Mouse (Mus musculus): ENCODE results near the gene Iffo2. TPM values are rescaled to one million over a fixed set of nuclear protein-coding genes. Genes with fewer than 3 reads are reported as not detected.

Gene Iffo2
- total and polyA plus RNA-seq, 3 experiments, result 1.3 to 2.7 TPM; not detected in 1

GRCm38 (mm10) chr4:139570756-139571155, 40.4 kb downstream of the Iffo2 start:
- H3K27ac ChIP-seq (ENCODE audit: control insufficient read depth, low read depth, low read length), result no peak overlapping the region
- TF ChIP-seq USF2 (IDR thresholded peaks at IDR 0.05; ENCODE audit: borderline replicate concordance in 1 of 2, insufficient read depth in 1 of 2, low read depth in 1 of 2, low read length in 2 of 2) (no peak), ZMIZ1 (IDR thresholded peaks at IDR 0.05; ENCODE audit: low read depth, low read length) (no peak), RCOR1 (IDR thresholded peaks at IDR 0.05; ENCODE audit: low read depth, low read length) (no peak), ELF1 (IDR thresholded peaks at IDR 0.05; ENCODE audit: low read depth, low read length) (no peak), MEF2A (IDR thresholded peaks at IDR 0.05; ENCODE audit: extremely low read depth, insufficient replicate concordance, low read depth, low read length, poor library complexity, severe bottlenecking) (no peak), MYB (IDR thresholded peaks at IDR 0.05; ENCODE audit: low read depth, low read length) (no peak), SIN3A (IDR thresholded peaks at IDR 0.05; ENCODE audit: low read length) (no peak), ZC3H11A (IDR thresholded peaks at IDR 0.05; ENCODE audit: low read depth, low read length) (no peak), SMC3 (IDR thresholded peaks at IDR 0.05; ENCODE audit: low read depth, low read length) (no peak), MAZ (IDR thresholded peaks at IDR 0.05; ENCODE audit: low read depth, low read length) (no peak), ETS1 (IDR thresholded peaks at IDR 0.05; ENCODE audit: low read depth, low read length) (no peak), HCFC1 (IDR thresholded peaks at IDR 0.05; ENCODE audit: low read depth, low read length) (no peak)
- H3K79me2 ChIP-seq (ENCODE audit: control insufficient read depth, insufficient read depth, low read length, poor library complexity), result no peaks in the 10 kb centered on the region
- peaks cover 0 to 4% of the 10 kb centered on the region in 2 experiments; a peak in 3 of 4 replicates for H3K4me1 ChIP-seq (ENCODE audit: control insufficient read depth in 1 of 2, insufficient read depth in 2 of 2, low read length in 2 of 2)
- H3K4me3 ChIP-seq (ENCODE audit: control insufficient read depth in 1 of 2, insufficient read depth in 1 of 2, low read depth in 2 of 2, low read length in 2 of 2), result no peak overlapping the region
- no peak for DNase-seq (ENCODE audit: low read depth, low spot score)
- no peaks in the 10 kb centered on the region for H3K36me3 ChIP-seq (ENCODE audit: control insufficient read depth in 1 of 2, insufficient read depth in 2 of 2, low read length in 2 of 2)
- H3K27me3 ChIP-seq (ENCODE audit: control insufficient read depth in 1 of 2, insufficient read depth in 2 of 2, low read length in 2 of 2), result peaks cover 0 to 8% of the 10 kb centered on the region in 2 experiments; a peak in 2 of 4 replicates
- H3K9me3 ChIP-seq (replicated peaks; ENCODE audit: insufficient read depth, low read length), result no peaks in the 10 kb centered on the region
- H3K9ac ChIP-seq (ENCODE audit: control insufficient read depth, low read depth, low read length, poor library complexity, severe bottlenecking), result no peak overlapping the region

GRCm38 (mm10) chr4:139572928-139573512, 42.7 kb downstream of the Iffo2 start:
- DNase-seq (ENCODE audit: low read depth, low spot score), result no peak
- TF ChIP-seq MAX (IDR thresholded peaks at IDR 0.05; ENCODE audit: low read length) (no peak), NELFE (IDR thresholded peaks at IDR 0.05; ENCODE audit: low read depth, low read length) (no peak), MYC (IDR thresholded peaks at IDR 0.05; ENCODE audit: low read depth, low read length) (no peak), USF1 (IDR thresholded peaks at IDR 0.05; ENCODE audit: low read depth, low read length) (no peak), EP300 (IDR thresholded peaks at IDR 0.05; ENCODE audit: low read depth in 1 of 2, low read length in 2 of 2) (no peak), MEF2A (IDR thresholded peaks at IDR 0.05; ENCODE audit: extremely low read depth, insufficient replicate concordance, low read depth, low read length, poor library complexity, severe bottlenecking) (no peak), UBTF (IDR thresholded peaks at IDR 0.05; ENCODE audit: borderline replicate concordance, insufficient read depth, low read depth, low read length) (no peak), SIN3A (IDR thresholded peaks at IDR 0.05; ENCODE audit: low read length) (no peak), BHLHE40 (IDR thresholded peaks at IDR 0.05; ENCODE audit: borderline replicate concordance, low read depth, low read length) (no peak), ELF1 (IDR thresholded peaks at IDR 0.05; ENCODE audit: low read depth, low read length) (no peak), CTCF (IDR thresholded peaks at IDR 0.05 in 2 of 3, conservative IDR thresholded peaks at IDR 0.05 in 1 of 3; ENCODE audit: control insufficient read depth in 1 of 3, insufficient read depth in 1 of 3, low read depth in 2 of 3, low read length in 3 of 3, poor library complexity in 1 of 3, severe bottlenecking in 1 of 3) (no peak), RAD21 (IDR thresholded peaks at IDR 0.05; ENCODE audit: low read depth, low read length) (no peak), GABPA (IDR thresholded peaks at IDR 0.05; ENCODE audit: low read depth, low read length) (no peak), KAT2A (conservative IDR thresholded peaks at IDR 0.05; ENCODE audit: low read depth, low read length) (no peak), POLR2AphosphoS5 (IDR thresholded peaks at IDR 0.05; ENCODE audit: borderline replicate concordance, low read depth, low read length) (no peak), ZNF384 (IDR thresholded peaks at IDR 0.05; ENCODE audit: low read depth, low read length) (no peak)
- H3K9ac ChIP-seq (ENCODE audit: control insufficient read depth, low read depth, low read length, poor library complexity, severe bottlenecking), result no peak overlapping the region
- H3K27ac ChIP-seq (ENCODE audit: control insufficient read depth, low read depth, low read length), result no peak overlapping the region
- H3K9me3 ChIP-seq (replicated peaks; ENCODE audit: insufficient read depth, low read length), result no peaks in the 10 kb centered on the region
- H3K36me3 ChIP-seq (ENCODE audit: control insufficient read depth in 1 of 2, insufficient read depth in 2 of 2, low read length in 2 of 2), result no peaks in the 10 kb centered on the region
- H3K4me1 ChIP-seq (ENCODE audit: control insufficient read depth in 1 of 2, insufficient read depth in 2 of 2, low read length in 2 of 2), result peaks cover 0 to 4% of the 10 kb centered on the region in 2 experiments; a peak in 3 of 4 replicates
- peaks cover 0 to 8% of the 10 kb centered on the region in 2 experiments; a peak in 2 of 4 replicates for H3K27me3 ChIP-seq (ENCODE audit: control insufficient read depth in 1 of 2, insufficient read depth in 2 of 2, low read length in 2 of 2)
- H3K79me2 ChIP-seq (ENCODE audit: control insufficient read depth, insufficient read depth, low read length, poor library complexity), result no peaks in the 10 kb centered on the region
- no peak overlapping the region for H3K4me3 ChIP-seq (ENCODE audit: control insufficient read depth in 1 of 2, insufficient read depth in 1 of 2, low read depth in 2 of 2, low read length in 2 of 2)
